Mouse (Mus musculus): ENCODE measurements around the gene Srsf2. TPM values are rescaled to one million over a fixed set of nuclear protein-coding genes. Genes with fewer than 3 reads are reported as not detected.

Srsf2 gene
- polyA plus RNA-seq, 1 experiment from 2014 or later: 935 TPM

GRCm38 (mm10) chr11:116819932-116820593 lies 32.8 kb downstream of the Srsf2 start:
- Histone ChIP-seq H3K27ac (ENCODE audit: low read depth, low read length) (no peak overlapping the region), H3K4me3 (ENCODE audit: low read depth, low read length) (no peak overlapping the region), H3K4me2 (replicated peaks; ENCODE audit: low read depth, low read length) (no peak overlapping the region), H3K4me1 (replicated peaks; ENCODE audit: control insufficient read depth, insufficient read depth, low read length) (peaks cover 12% of the 10 kb centered on the region), H3K27me3 (ENCODE audit: control insufficient read depth, insufficient read depth, low read length) (no peaks in the 10 kb centered on the region), H3K9me3 (ENCODE audit: control insufficient read depth, low read length) (no peaks in the 10 kb centered on the region), H3K36me3 (ENCODE audit: control insufficient read depth, insufficient read depth, low read length) (no peaks in the 10 kb centered on the region), H3K9ac (ENCODE audit: low read depth, low read length) (no peak overlapping the region)
- WGBS: 86% methylated on average over 5 of the region's 5 CpGs
- DNase-seq (ENCODE audit: low spot score): no peak
- no peak for ATAC-seq (ENCODE audit: low FRiP score)

DNA sequence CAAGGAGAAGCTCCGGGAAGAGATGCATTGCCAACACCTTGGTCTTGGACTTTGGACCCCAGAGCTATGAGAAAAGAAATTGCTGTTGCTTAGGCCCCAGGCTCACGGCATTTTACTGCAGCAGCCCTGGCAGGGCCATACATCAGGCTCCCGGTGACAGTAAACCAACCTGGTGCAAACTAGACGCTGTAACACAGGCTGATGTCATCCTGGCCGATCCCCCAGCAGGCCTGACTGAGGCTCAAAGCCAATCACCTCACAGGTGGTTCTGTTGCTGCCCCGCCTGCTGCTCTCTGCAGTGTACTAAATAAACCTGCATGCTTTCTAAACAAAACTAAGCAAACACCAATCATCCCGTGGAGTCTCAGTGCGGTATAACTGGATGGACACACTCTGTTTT lies 34.2 kb downstream of the Srsf2 start:
- no peak overlapping the region for H3K27ac ChIP-seq (ENCODE audit: low read depth, low read length)
- H3K4me2 ChIP-seq (replicated peaks; ENCODE audit: low read depth, low read length): no peak overlapping the region
- no peak overlapping the region for H3K9ac ChIP-seq (ENCODE audit: low read depth, low read length)
- DNase-seq (ENCODE audit: low spot score): no peak
- H3K4me3 ChIP-seq (ENCODE audit: low read depth, low read length): no peak overlapping the region
- no peaks in the 10 kb centered on the region for H3K9me3 ChIP-seq (ENCODE audit: control insufficient read depth, low read length)
- H3K4me1 ChIP-seq (replicated peaks; ENCODE audit: control insufficient read depth, insufficient read depth, low read length): peaks cover 25% of the 10 kb centered on the region
- no peaks in the 10 kb centered on the region for H3K36me3 ChIP-seq (ENCODE audit: control insufficient read depth, insufficient read depth, low read length)
- no peaks in the 10 kb centered on the region for H3K27me3 ChIP-seq (ENCODE audit: control insufficient read depth, insufficient read depth, low read length)
- ATAC-seq (ENCODE audit: low FRiP score): no peak
- WGBS: 71% methylated on average over 8 of the region's 8 CpGs

GRCm38 (mm10) chr11:116817567-116817966 lies 35.3 kb downstream of the Srsf2 start:
- no peak overlapping the region for H3K9ac ChIP-seq (ENCODE audit: low read depth, low read length)
- H3K4me3 ChIP-seq (ENCODE audit: low read depth, low read length): no peak overlapping the region
- no peak for ATAC-seq (ENCODE audit: low FRiP score)
- peaks cover 37% of the 10 kb centered on the region for H3K4me1 ChIP-seq (replicated peaks; ENCODE audit: control insufficient read depth, insufficient read depth, low read length)
- DNase-seq (ENCODE audit: low spot score): no peak
- H3K27me3 ChIP-seq (ENCODE audit: control insufficient read depth, insufficient read depth, low read length): no peaks in the 10 kb centered on the region
- no peak overlapping the region for H3K4me2 ChIP-seq (replicated peaks; ENCODE audit: low read depth, low read length)
- no peak overlapping the region for H3K27ac ChIP-seq (ENCODE audit: low read depth, low read length)
- H3K36me3 ChIP-seq (ENCODE audit: control insufficient read depth, insufficient read depth, low read length): no peaks in the 10 kb centered on the region
- 94% methylated on average over 5 of the region's 5 CpGs for WGBS
- H3K9me3 ChIP-seq (ENCODE audit: control insufficient read depth, low read length): no peaks in the 10 kb centered on the region

- Histone ChIP-seq H3K27me3 (ENCODE audit: control insufficient read depth, insufficient read depth, low read length) (no peaks in the 10 kb centered on the region), H3K27ac (ENCODE audit: low read depth, low read length) (no peak overlapping the region), H3K9me3 (ENCODE audit: control insufficient read depth, low read length) (no peaks in the 10 kb centered on the region), H3K4me2 (replicated peaks; ENCODE audit: low read depth, low read length) (no peak overlapping the region), H3K36me3 (ENCODE audit: control insufficient read depth, insufficient read depth, low read length) (no peaks in the 10 kb centered on the region), H3K4me3 (ENCODE audit: low read depth, low read length) (no peak overlapping the region), H3K9ac (ENCODE audit: low read depth, low read length) (no peak overlapping the region), H3K4me1 (replicated peaks; ENCODE audit: control insufficient read depth, insufficient read depth, low read length) (peaks cover 36% of the 10 kb centered on the region)
- DNase-seq (ENCODE audit: low spot score) (no peak), ATAC-seq (ENCODE audit: low FRiP score) (no peak)
- WGBS: 80% methylated on average over 5 of the region's 5 CpGs
These were observed 36.1 kb downstream of the Srsf2 start for GRCm38 (mm10) chr11:116816769-116817168.

DNA sequence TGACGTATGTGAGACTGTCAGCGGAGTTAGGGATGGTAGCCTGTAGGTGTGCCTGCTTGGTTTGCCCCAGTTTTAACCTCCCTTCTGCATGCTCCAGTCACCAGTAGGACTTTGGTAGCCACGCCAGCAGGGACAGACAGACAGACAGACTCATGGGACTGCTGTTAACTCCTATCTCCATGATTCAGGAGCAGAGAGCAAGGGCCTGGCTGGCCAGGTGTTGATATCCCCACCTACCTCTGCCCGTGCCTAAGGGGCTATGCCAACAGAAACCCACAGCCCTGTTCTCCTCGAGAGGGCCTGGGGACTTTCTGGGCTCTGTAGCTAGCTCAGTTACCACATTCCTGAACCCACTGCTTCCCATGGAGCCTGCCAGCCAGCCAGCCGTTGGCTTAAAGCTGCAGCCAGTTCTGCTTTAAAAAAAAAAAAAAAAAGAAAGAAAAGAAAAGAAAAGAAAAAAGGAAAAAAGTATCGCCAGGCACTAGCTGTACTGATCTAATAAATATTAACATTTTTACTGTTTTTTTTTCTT lies 37.9 kb downstream of the Srsf2 start:
- H3K4me3 ChIP-seq (ENCODE audit: low read depth, low read length): no peak overlapping the region

DNA sequence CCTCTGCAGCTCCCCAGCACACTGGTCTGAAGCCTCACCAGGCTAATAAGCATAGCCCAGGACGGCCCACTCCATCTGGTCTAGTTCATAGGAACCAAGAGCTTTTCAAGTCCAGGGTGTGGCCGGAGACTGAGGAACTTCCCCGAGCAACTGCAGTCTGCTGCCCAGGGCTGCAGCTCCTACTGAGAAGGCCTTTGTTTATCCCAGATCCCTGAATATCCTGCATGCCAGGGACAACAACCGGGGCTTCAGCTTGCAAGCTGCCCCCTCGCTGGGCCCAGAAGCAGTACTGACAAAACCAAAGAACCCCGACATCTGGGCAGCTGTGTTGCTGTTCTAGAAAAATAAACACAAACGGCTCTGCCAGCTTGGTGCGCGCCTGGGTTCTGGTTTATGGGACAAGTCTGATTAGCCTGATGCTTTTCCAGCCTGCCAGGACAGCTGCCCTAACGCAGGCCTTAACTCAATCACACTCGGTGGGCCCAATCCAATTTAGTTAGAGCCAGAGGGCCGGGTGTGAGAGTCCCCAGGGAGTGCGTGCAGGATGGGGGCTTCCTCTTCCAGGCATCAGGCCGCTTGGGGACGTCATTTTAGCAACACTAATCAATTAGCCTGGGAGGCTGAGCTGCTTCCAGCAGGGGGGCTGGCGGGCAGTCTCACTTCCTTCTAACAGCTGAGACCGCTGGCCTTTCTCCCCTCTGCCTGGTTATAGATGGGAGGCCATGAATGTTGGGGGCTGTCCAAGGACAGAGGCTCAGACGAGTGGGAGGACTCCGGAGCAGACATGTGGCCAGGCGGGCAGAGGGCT lies 38.6 kb downstream of the Srsf2 start:
- no peak overlapping the region for H3K4me3 ChIP-seq (ENCODE audit: low read depth, low read length)
- WGBS: 3% methylated on average over 20 of the region's 20 CpGs
- ATAC-seq (ENCODE audit: low FRiP score): peak; percentile 49
- H3K36me3 ChIP-seq (ENCODE audit: control insufficient read depth, insufficient read depth, low read length): no peaks in the 10 kb centered on the region
- DNase-seq (ENCODE audit: low spot score): peak; percentile 81
- H3K4me1 ChIP-seq (replicated peaks; ENCODE audit: control insufficient read depth, insufficient read depth, low read length): peaks cover 40% of the 10 kb centered on the region
- no peaks in the 10 kb centered on the region for H3K27me3 ChIP-seq (ENCODE audit: control insufficient read depth, insufficient read depth, low read length)
- peak overlapping the region; percentile 45 for H3K9ac ChIP-seq (ENCODE audit: low read depth, low read length)
- H3K4me2 ChIP-seq (replicated peaks; ENCODE audit: low read depth, low read length): peak overlapping the region; percentile 28
- peak overlapping the region; percentile 96 for H3K27ac ChIP-seq (ENCODE audit: low read depth, low read length)
- H3K9me3 ChIP-seq (ENCODE audit: control insufficient read depth, low read length): no peaks in the 10 kb centered on the region

More for the DNA sequence above, 37.9 kb downstream of the Srsf2 start:
- 22% methylated on average over 7 of the region's 7 CpGs for WGBS
- Histone ChIP-seq H3K4me2 (replicated peaks; ENCODE audit: low read depth, low read length) (peak overlapping the region; percentile 14), H3K9me3 (ENCODE audit: control insufficient read depth, low read length) (no peaks in the 10 kb centered on the region), H3K4me1 (replicated peaks; ENCODE audit: control insufficient read depth, insufficient read depth, low read length) (peaks cover 40% of the 10 kb centered on the region), H3K27me3 (ENCODE audit: control insufficient read depth, insufficient read depth, low read length) (no peaks in the 10 kb centered on the region), H3K9ac (ENCODE audit: low read depth, low read length) (peak overlapping the region; percentile 38; the same call in 1 of the 2 replicates), H3K27ac (ENCODE audit: low read depth, low read length) (peak overlapping the region; percentile 96), H3K36me3 (ENCODE audit: control insufficient read depth, insufficient read depth, low read length) (no peaks in the 10 kb centered on the region)
- ATAC-seq (ENCODE audit: low FRiP score): no peak
- no peak for DNase-seq (ENCODE audit: low spot score)

- WGBS: 72% methylated on average over 13 of the region's 13 CpGs
- Histone ChIP-seq H3K4me2 (replicated peaks; ENCODE audit: low read depth, low read length) (peak overlapping the region; percentile 28), H3K9me3 (ENCODE audit: control insufficient read depth, low read length) (no peaks in the 10 kb centered on the region), H3K27me3 (ENCODE audit: control insufficient read depth, insufficient read depth, low read length) (no peaks in the 10 kb centered on the region), H3K4me1 (replicated peaks; ENCODE audit: control insufficient read depth, insufficient read depth, low read length) (peaks cover 40% of the 10 kb centered on the region), H3K4me3 (ENCODE audit: low read depth, low read length) (no peak overlapping the region), H3K36me3 (ENCODE audit: control insufficient read depth, insufficient read depth, low read length) (no peaks in the 10 kb centered on the region), H3K27ac (ENCODE audit: low read depth, low read length) (peak overlapping the region; percentile 96), H3K9ac (ENCODE audit: low read depth, low read length) (peak overlapping the region; percentile 45)
- no peak for ATAC-seq (ENCODE audit: low FRiP score)
- DNase-seq (ENCODE audit: low spot score): no peak
These were observed 39.3 kb downstream of the Srsf2 start for GRCm38 (mm10) chr11:116813610-116814009.

GRCm38 (mm10) chr11:116812793-116813529 lies 39.9 kb downstream of the Srsf2 start:
- DNase-seq (ENCODE audit: low spot score): peak; percentile 80
- Histone ChIP-seq H3K9me3 (ENCODE audit: control insufficient read depth, low read length) (no peaks in the 10 kb centered on the region), H3K27ac (ENCODE audit: low read depth, low read length) (peak overlapping the region; percentile 96), H3K36me3 (ENCODE audit: control insufficient read depth, insufficient read depth, low read length) (no peaks in the 10 kb centered on the region), H3K4me3 (ENCODE audit: low read depth, low read length) (peak overlapping the region; percentile 6; the same call in 1 of the 2 replicates), H3K4me2 (replicated peaks; ENCODE audit: low read depth, low read length) (peak overlapping the region; percentile 15; the same call in 1 of the 2 replicates), H3K9ac (ENCODE audit: low read depth, low read length) (0 out of 2 replicates have a peak overlapping the region, but pooled peaks have one; percentile 37), H3K27me3 (ENCODE audit: control insufficient read depth, insufficient read depth, low read length) (no peaks in the 10 kb centered on the region), H3K4me1 (replicated peaks; ENCODE audit: control insufficient read depth, insufficient read depth, low read length) (peaks cover 40% of the 10 kb centered on the region)
- ATAC-seq (ENCODE audit: low FRiP score): peak; percentile 54
- 40% methylated on average over 21 of the region's 21 CpGs for WGBS

Measured in hindbrain, embryonic 11.5 days (tissue).